Mouse (Mus musculus) stomach, postnatal 0 days (tissue): ENCODE results near the gene Gng11. TPM values are rescaled to one million over a fixed set of nuclear protein-coding genes. Genes with fewer than 3 reads are reported as not detected.

Source experiments
- ATAC-seq: fragments of 200-750 bp; cut with Nextera tagmentation; 2 replicates; pipeline ENCODE4 v1.8.0; 2017; ENCODE audit not compliant: low FRiP score, low TSS enrichment
- DNase-seq: peaks from one replicate; pipeline ENCODE4 v3.0.0-alpha.2; 2016; ENCODE audit warnings: low spot score
- H3K27ac ChIP-seq: fragments of 300-500 bp; sonication (generic); replicated peaks from 2 replicates; pipeline ENCODE4 v1.5.1; 2014; ENCODE audit warnings: mild to moderate bottlenecking, control low read depth
- H3K27me3 ChIP-seq: fragments of 300-500 bp; sonication (generic); 2 replicates; pipeline ENCODE4 v1.6.1; 2014; ENCODE audit warnings: low read length; ENCODE audit not compliant: control insufficient read depth, insufficient read depth
- H3K36me3 ChIP-seq: fragments of 300-500 bp; sonication (generic); 2 replicates; pipeline ENCODE4 v1.6.1; 2014; ENCODE audit warnings: low read length, mixed read lengths; ENCODE audit not compliant: control insufficient read depth, insufficient read depth
- H3K4me1 ChIP-seq: fragments of 300-500 bp; sonication (generic); replicated peaks from 2 replicates; pipeline ENCODE4 v1.6.1; 2014; ENCODE audit warnings: antibody characterized with exemption; ENCODE audit not compliant: control insufficient read depth, insufficient read depth
- H3K4me2 ChIP-seq: fragments of 300-500 bp; sonication (generic); replicated peaks from 2 replicates; pipeline ENCODE4 v1.6.1; 2014; ENCODE audit warnings: low read depth, mild to moderate bottlenecking, control low read depth, moderate library complexity
- H3K4me3 ChIP-seq: fragments of 300-500 bp; sonication (generic); 2 replicates; pipeline ENCODE4 v1.5.1; 2014; ENCODE audit warnings: low read depth, low read length, control low read depth
- H3K9ac ChIP-seq: fragments of 300-500 bp; sonication (generic); 2 replicates; pipeline ENCODE4 v1.6.1; 2014; ENCODE audit warnings: mild to moderate bottlenecking, low read length, control low read depth, mixed read lengths
- H3K9me3 ChIP-seq: fragments of 300-500 bp; sonication (generic); 2 replicates; pipeline ENCODE4 v1.6.1; 2016; ENCODE audit warnings: low read length; ENCODE audit not compliant: control insufficient read depth
- CTCF ChIP-seq: IDR thresholded peaks from 2 replicates; pipeline ENCODE4 v1.5.1; 2016; ENCODE audit warnings: antibody characterized with exemption, low read depth, mild to moderate bottlenecking, moderate library complexity
- EP300 ChIP-seq: optimal IDR thresholded peaks from 2 replicates; pipeline ENCODE3; 2016; ENCODE audit warnings: antibody characterized with exemption
- WGBS: fragments of 180-500 bp; shearing (Covaris S2); extraction: QIAGEN DNeasy Blood & Tissue Kit; methylation state at CpG from one replicate; pipeline ENCODE4 v1.1.7; 2014; 5-methylcytosine and 5-hydroxymethylcytosine counted together
- polyA plus RNA-seq: library from polyadenylated mRNA; unstranded; fragments of >200 nt; fragmentation: Nextera tagmentation; extraction: Ambion mirVana; gene quantifications from 2 replicates; pipeline ENCODE4 v1.2.1, GENCODE M21; 2015

Gene Gng11
- polyA plus RNA-seq, 1 experiment from 2014 or later, result 69.7 TPM

- WGBS, result 96% methylated on average over 1 of the region's 1 CpGs
- no peaks in the 10 kb centered on the region for H3K9me3 ChIP-seq
- no peak overlapping the region for H3K27ac ChIP-seq
- H3K9ac ChIP-seq, result no peak overlapping the region
- ATAC-seq (no peak), DNase-seq (no peak)
- H3K4me3 ChIP-seq, result no peak overlapping the region
- no peaks in the 10 kb centered on the region for H3K36me3 ChIP-seq
- H3K4me2 ChIP-seq, result no peak overlapping the region
- H3K27me3 ChIP-seq, result no peaks in the 10 kb centered on the region
- no peaks in the 10 kb centered on the region for H3K4me1 ChIP-seq
- TF ChIP-seq EP300 (no peak), CTCF (no peak)
Measured at GRCm38 (mm10) chr6:4047200-4047599, 43.5 kb downstream of the Gng11 start.

- DNase-seq (no peak), ATAC-seq (no peak)
- no peak overlapping the region for H3K4me3 ChIP-seq
- H3K4me2 ChIP-seq, result no peak overlapping the region
- no peak for TF ChIP-seq EP300
- no peak for TF ChIP-seq CTCF
- H3K9ac ChIP-seq, result no peak overlapping the region
- no peaks in the 10 kb centered on the region for H3K36me3 ChIP-seq
- H3K9me3 ChIP-seq, result no peaks in the 10 kb centered on the region
- H3K27ac ChIP-seq, result no peak overlapping the region
- no peaks in the 10 kb centered on the region for H3K27me3 ChIP-seq
- WGBS, result 33% methylated on average over 1 of the region's 1 CpGs
- no peaks in the 10 kb centered on the region for H3K4me1 ChIP-seq
Measured at GRCm38 (mm10) chr6:4052843-4053242, 49.1 kb downstream of the Gng11 start.

- no peak for ATAC-seq
- TF ChIP-seq CTCF (no peak), EP300 (no peak)
- Histone ChIP-seq H3K27me3 (no peaks in the 10 kb centered on the region), H3K9ac (no peak overlapping the region), H3K4me2 (no peak overlapping the region), H3K4me3 (no peak overlapping the region), H3K36me3 (no peaks in the 10 kb centered on the region), H3K27ac (no peak overlapping the region), H3K9me3 (no peaks in the 10 kb centered on the region), H3K4me1 (no peaks in the 10 kb centered on the region)
- DNase-seq, result no peak
- 87% methylated on average over 4 of the region's 4 CpGs for WGBS
Measured at GRCm38 (mm10) chr6:4054387-4054786, 50.7 kb downstream of the Gng11 start.

Other genes with a start within 250 kb of the Gng11 start
- 0.02 TPM in 1 of 2 replicates, not detected in the other for gene Calcr, start 239.2 kb upstream of the Gng11 start, polyA plus RNA-seq
- 1.8 and 2.0 TPM in 2 replicates for gene Tfpi2, start 15.0 kb upstream of the Gng11 start, polyA plus RNA-seq
- 0.13 and 0.17 TPM in 2 replicates for gene Gngt1, start 10.1 kb upstream of the Gng11 start, polyA plus RNA-seq
- gene Bet1, start 83.1 kb downstream of the Gng11 start, polyA plus RNA-seq, result 68.4 and 76.0 TPM in 2 replicates